Mouse (Mus musculus) layer of hippocampus, postnatal 25 days (tissue): ENCODE measurements around the gene H2afz. TPM values are rescaled to one million over a fixed set of nuclear protein-coding genes. Genes with fewer than 3 reads are reported as not detected.

ENCODE experiments used
- DNase-seq, 2 experiments: peaks; one replicate each; pipeline ENCODE4 v3.0.0; 2022; ENCODE audit warnings: mixed read lengths in 2 of 2, low spot score in 1 of 2; ENCODE audit errors: extremely low spot score in 1 of 2
- total RNA-seq, 2 experiments: library from RNA; stranded (reverse); gene quantifications; 2 replicates each; pipeline ENCODE4 v1.2.3; 2021

H2afz gene
- total RNA-seq, 2 experiments from 2014 or later = 141 to 151 TPM

- no peak for DNase-seq
Measured at GRCm38 (mm10) chr3:137862600-137862999, 1.7 kb upstream of the H2afz start.

DNA sequence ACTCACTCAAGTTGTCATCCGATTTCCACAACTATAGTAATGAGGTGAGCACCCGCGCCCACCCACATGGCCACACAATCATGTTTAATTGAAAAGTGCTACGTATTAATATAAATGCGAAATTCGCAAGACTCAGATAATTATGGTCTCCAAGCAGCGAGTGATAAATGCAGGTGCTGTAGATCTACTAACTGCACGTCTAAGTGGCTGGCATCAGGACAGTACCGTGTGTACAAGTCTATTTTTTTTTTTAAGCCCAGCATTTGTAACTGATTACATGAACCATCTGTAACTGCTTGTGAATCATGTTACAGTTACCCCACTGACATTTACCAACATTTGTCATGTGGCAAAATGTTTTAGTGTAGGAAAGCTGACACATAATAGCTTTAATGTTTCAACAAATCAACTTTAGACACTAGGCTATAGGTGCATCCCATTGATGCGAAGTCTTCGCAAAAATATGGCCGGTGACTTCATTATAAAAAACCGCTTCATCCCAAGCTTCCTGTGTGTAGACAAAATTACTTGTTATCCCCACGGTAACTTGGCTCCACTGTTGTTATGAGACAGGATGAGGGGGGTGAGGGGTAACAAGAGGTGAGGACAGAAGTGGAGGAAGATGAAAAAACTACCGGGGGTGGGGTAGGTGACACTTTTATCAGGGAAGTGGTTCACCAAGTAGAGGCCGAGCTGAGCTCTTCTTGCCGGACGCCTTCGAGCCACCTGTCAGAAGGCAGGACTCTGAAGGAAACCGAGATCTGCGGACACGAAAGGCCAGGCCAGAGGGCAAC is 760 bp upstream of the H2afz start:
- DNase-seq = peak in 1 of 2 experiments; percentile 15

GRCm38 (mm10) chr3:137864988-137865982 is 998 bp downstream of the H2afz start:
- peak; percentile 69 to 92 for DNase-seq

GRCm38 (mm10) chr3:137867133-137867436 is 2.8 kb downstream of the H2afz start:
- DNase-seq = no peak

DNA sequence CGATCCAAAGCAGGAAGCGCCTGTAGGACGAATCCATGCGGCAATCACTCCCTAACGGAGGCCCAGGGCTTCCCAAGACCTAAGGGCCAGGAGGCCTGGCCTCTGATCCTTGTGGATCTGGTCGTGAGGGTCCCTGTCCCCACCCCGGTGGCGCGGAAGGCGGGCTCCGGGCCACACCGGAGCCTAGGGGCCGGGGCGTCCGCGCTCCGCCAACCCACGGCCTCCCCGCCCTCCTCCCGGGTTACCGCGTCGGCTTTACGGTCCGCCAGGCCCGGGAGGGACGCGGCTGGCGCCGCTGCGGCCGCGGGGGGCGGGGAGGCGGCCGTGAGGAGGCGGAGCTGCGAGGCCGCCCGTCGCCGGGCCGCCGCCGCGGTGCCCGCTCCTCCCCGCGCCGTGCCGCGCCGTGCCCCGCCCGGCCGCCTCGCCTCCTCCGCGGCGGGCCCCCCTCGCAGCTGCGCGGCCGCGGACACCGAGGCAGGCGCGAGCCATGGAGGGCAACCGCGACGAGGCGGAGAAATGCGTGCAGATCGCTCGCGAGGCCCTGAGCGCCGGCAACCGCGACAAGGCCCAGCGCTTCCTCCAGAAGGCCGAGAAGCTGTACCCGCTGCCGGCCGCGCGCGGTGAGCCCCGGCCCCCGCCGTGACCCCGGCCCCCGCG is 3.3 kb downstream of the H2afz start, which contains the start of gene Dnajb14:
Dnajb14 (plus strand) TSS at position 239 of the 657 bp plus-strand sequence.
- peak; percentile 32 to 55 for DNase-seq

GRCm38 (mm10) chr3:137868094-137868913 is 4.0 kb downstream of the H2afz start:
- peak in 1 of 2 experiments; percentile 18 for DNase-seq

- no peak for DNase-seq
Measured at GRCm38 (mm10) chr3:137869395-137869794, 5.1 kb downstream of the H2afz start.

- DNase-seq = no peak
Measured at GRCm38 (mm10) chr3:137879313-137879712, 15.0 kb downstream of the H2afz start.

DNA sequence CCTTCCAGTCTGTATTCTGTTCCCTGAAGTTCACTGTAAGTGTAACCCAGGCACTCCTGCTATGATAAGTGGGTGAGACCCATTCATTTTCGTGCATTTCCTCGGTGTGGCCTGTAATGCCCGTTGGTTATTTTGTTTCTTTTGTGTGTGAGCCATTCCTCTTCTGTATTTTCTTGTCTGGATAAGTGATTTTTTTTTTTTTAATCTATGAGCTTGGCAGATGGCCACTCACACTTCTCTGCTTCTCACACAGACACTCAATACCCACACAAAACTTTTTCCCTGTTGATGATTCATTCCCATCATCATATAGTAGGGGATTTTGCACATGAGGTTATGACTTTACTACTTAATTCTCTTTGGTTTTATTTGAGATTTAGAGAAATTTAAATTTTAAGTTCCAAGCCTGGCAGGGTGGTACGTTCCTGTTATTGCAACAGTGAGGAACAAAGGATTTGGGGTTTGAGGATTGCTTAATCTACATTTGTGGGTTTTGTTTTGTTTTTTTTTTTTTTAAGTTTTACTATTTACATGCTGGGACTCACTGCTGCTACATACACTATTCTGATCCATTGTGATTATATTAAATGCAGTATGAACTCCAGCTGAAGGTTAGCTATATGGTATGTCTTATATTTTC is 15.9 kb downstream of the H2afz start:
- DNase-seq = no peak

DNA sequence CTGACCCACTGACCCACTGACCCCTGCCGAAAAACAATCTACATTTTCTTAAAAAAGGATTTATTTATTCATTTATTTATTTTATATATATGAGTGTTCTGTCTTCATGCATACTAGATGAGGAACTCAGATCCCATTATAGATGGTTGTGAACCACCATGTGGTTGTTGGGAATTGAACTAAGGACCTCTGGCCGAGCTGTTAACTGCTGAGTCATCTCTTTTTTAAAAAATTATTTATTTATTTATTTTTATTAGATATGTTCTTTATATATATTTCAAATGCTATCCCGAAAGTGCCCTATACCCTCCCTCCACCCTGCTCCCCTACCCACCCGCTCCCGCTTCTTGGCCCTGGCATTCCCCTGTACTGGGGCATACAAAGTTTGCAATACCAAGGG is 16.8 kb downstream of the H2afz start:
- no peak for DNase-seq

GRCm38 (mm10) chr3:137887961-137888360 is 23.7 kb downstream of the H2afz start:
- no peak for DNase-seq

DNA sequence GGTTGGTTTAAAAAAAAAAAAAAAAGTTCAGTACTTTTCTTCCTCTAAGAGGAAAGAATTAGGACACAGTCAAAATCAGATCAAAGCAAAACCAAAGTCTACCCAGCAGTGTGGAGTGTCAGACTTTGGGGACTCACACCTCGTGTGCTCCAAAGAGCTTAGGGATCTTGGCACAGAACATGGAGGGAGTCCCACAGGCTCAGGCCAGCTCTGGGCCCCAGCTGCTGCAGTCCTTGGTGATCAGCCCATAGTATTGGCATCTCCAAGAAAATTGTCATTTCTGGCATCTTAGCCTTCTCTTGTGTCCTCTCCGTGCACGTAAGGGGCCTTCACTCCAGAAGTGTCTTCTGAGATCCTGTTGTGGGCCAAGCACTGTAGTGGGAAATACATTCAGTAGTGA is 26.8 kb downstream of the H2afz start:
- no peak for DNase-seq

DNA sequence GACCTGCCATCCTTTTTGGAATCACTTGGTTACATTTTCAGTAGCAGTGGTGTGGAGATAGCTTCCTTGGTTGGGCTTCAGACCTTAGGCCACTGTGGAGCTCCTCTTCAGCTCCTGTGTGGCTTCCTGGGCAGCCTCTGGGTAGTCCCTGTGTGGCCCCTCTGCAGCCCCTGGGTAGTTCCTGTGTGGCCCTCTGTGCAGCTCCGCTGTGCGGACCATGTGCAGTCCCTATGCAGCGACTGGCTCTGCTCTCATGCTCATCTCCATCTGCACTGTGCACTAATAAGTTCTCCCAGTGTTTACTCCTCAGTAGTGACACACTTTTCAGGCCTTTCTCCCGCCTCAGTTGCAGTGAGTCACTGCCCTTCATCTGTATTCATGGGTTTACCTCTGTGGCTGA is 27.8 kb downstream of the H2afz start:
- no peak for DNase-seq

DNA sequence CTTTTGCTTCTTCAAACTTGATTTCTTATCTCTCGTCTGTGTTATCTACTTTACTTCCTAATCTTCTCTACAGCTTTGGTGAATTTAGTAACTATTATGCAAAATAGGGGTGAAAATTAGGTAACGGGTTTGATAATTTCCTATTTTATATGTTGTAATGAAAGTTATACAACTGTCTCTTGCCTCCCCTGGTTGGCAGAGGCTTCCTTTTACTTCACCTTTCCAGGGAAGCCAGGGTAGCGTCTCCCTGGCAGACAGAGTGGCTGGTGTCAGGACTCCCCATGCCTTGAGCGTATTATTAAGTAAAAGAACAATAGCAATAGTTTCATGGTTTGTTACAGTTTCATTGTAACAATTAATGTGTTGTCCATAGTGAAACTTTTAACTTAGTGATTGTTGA is 29.5 kb downstream of the H2afz start:
- DNase-seq = no peak

GRCm38 (mm10) chr3:137895196-137895595 is 30.9 kb downstream of the H2afz start:
- no peak for DNase-seq

GRCm38 (mm10) chr3:137896386-137896785 is 32.1 kb downstream of the H2afz start:
- DNase-seq = no peak

DNA sequence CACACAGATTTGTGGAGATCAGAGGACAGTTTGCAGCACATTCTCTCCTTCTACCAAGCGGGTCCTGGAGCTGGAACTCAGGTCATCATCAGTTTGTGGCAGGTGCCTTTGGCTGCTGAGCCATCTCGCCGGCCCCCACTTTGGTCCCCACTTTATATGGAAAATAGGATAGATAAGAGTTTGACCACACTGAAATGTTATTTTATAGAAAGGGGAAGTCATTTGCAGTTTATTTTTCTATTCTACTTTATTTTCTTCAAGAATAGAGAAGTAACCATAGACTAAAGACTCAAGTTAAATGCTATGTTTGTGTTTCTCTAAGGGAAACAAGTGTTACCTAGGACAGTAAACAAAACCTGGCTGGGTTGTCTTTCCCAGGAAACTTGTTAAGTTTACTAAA is 32.6 kb downstream of the H2afz start:
- no peak for DNase-seq

DNA sequence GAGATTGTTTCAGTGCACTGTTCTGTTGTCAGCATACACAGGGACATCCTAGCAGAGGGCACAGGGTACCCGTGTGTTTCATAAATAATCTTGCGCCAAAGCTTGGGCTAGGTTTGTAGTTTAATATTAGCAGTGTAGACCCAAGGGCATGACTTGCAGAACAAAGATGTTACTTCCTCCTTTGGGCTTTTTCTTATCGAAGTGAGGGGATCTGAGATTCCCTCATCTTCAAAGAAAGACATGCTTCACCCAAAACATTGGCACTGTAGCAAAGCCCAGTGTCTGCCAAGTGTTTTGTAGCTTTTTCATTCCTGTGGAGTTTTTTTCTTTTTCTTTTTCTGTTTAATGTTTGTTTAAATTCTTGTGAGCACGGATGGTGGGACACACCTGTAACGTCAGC is 33.4 kb downstream of the H2afz start:
- DNase-seq = no peak

- peak in 1 of 2 experiments; percentile 14 for DNase-seq
Measured at GRCm38 (mm10) chr3:137900149-137900548, 35.9 kb downstream of the H2afz start.
